Mouse (Mus musculus): Measurements from ENCODE around the gene Cdk8.

The Cdk8 gene

GRCm38 (mm10) chr5:146234336-146234735 lies 3.3 kb downstream of the Cdk8 start:
- no peak for DNase-seq

GRCm38 (mm10) chr5:146238274-146238673 lies 7.2 kb downstream of the Cdk8 start:
- DNase-seq = no peak

- DNase-seq = no peak
Measured at GRCm38 (mm10) chr5:146240771-146241170, 9.7 kb downstream of the Cdk8 start.

GRCm38 (mm10) chr5:146241202-146241601 lies 10.2 kb downstream of the Cdk8 start:
- DNase-seq = no peak

GRCm38 (mm10) chr5:146245193-146245592 lies 14.2 kb downstream of the Cdk8 start:
- no peak for DNase-seq

- no peak for DNase-seq
Measured at GRCm38 (mm10) chr5:146245646-146246370, 14.8 kb downstream of the Cdk8 start.

- DNase-seq = no peak
Measured at GRCm38 (mm10) chr5:146246386-146246785, 15.4 kb downstream of the Cdk8 start.

- DNase-seq = no peak
Measured at GRCm38 (mm10) chr5:146247709-146248108, 16.7 kb downstream of the Cdk8 start.

- DNase-seq = no peak
Measured at GRCm38 (mm10) chr5:146248746-146249145, 17.7 kb downstream of the Cdk8 start.

GRCm38 (mm10) chr5:146250369-146251075 lies 19.5 kb downstream of the Cdk8 start:
- DNase-seq = no peak

- DNase-seq = no peak
Measured at GRCm38 (mm10) chr5:146251663-146252429, 20.8 kb downstream of the Cdk8 start.

- no peak for DNase-seq
Measured at GRCm38 (mm10) chr5:146253644-146254043, 22.6 kb downstream of the Cdk8 start.

- no peak for DNase-seq
Measured at GRCm38 (mm10) chr5:146260003-146260402, 29.0 kb downstream of the Cdk8 start.

- DNase-seq = no peak
Measured at GRCm38 (mm10) chr5:146265934-146266591, 35.0 kb downstream of the Cdk8 start.

GRCm38 (mm10) chr5:146267776-146268175 lies 36.7 kb downstream of the Cdk8 start:
- DNase-seq = no peak

- no peak for DNase-seq
Measured at GRCm38 (mm10) chr5:146270593-146270992, 39.6 kb downstream of the Cdk8 start.

- DNase-seq = no peak
Measured at GRCm38 (mm10) chr5:146271662-146272061, 40.6 kb downstream of the Cdk8 start.

GRCm38 (mm10) chr5:146273096-146273495 lies 42.1 kb downstream of the Cdk8 start:
- no peak for DNase-seq

GRCm38 (mm10) chr5:146274420-146275045 lies 43.5 kb downstream of the Cdk8 start:
- DNase-seq = no peak

- no peak for DNase-seq
Measured at GRCm38 (mm10) chr5:146277513-146277912, 46.5 kb downstream of the Cdk8 start.

- no peak for DNase-seq
Measured at GRCm38 (mm10) chr5:146280012-146280411, 49.0 kb downstream of the Cdk8 start.

GRCm38 (mm10) chr5:146281241-146281818 lies 50.3 kb downstream of the Cdk8 start:
- no peak for DNase-seq

Measured in thymus, postnatal 25 days (tissue).